Mouse (Mus musculus) heart, adult 8-10 months (tissue): Measurements from ENCODE around the gene Lect2. TPM values are rescaled to one million over a fixed set of nuclear protein-coding genes. Genes with fewer than 3 reads are reported as not detected.

ENCODE experiments used
- DNase-seq: peaks from one replicate; pipeline ENCODE4 v3.0.0; 2022; ENCODE audit warnings: low spot score
- total RNA-seq, 4 experiments: library from RNA; stranded (reverse); gene quantifications; 2 replicates each; pipeline ENCODE4 v1.2.4; 2022

The Lect2 gene
- total RNA-seq, 4 experiments from 2014 or later: not detected

DNA sequence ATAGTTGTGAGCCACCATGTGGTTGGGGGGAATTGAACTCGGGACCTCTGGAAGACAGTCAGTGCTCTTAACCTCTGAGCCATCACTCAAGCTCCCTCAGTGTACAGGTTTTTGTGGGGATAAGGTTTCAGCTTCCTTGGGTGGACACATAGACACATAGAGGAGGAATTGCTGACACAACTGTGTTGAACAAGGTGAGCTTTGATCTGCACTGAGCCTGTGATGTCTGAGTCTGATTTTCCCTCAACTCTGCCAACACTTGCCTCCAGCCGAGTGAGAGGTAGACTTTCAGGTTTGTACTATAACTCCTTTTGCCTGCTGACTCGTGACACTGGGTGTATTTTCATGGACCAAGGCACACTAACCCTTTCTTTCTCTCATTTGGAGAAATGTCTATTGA lies 8.4 kb upstream of the Lect2 start:
- no peak for DNase-seq

- peak; percentile 72 for DNase-seq
These were observed 7.7 kb upstream of the Lect2 start for GRCm38 (mm10) chr13:56555957-56556356.

DNA sequence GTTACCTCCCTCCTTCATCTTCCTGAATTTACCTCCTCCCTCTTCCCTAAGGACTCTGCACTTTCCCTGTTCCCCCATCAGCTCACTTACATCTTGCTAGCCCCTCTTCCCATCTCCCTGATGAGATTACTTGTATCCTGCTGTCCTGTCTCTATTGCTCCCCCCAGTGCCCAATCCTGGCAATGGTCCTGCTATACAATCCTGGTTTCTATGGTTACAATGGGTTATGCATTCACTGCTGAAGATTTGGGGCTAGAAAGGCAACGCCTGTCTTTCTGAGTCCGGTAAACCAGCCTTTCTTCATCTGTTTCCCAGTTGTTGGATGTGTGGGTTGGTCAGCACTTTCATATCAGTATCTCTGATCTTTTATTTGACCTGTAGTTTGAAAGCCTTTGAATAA lies 6.1 kb upstream of the Lect2 start:
- DNase-seq: no peak

- DNase-seq: no peak
These were observed 5.6 kb upstream of the Lect2 start for GRCm38 (mm10) chr13:56553923-56554322.

DNA sequence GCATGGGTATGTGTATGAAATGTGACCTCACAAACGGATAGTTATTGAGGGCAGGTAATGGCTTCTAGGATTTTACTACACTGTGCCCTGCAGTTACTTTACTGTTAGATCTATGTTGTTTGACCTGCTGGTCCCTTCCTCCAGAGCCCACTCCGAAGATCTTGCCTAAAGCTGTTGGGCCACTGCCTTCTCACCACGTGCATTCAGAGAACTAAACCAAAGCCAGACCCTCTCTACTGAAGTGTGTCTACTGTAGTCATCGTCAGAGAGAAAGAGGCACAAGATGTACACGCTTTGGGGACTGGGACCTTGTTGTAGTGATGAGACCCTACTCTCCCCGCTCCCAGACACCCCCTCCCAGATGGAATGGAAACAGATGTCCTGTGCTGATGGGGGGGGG lies 3.4 kb upstream of the Lect2 start:
- no peak for DNase-seq

- DNase-seq: peak; percentile 40
These were observed 2.3 kb upstream of the Lect2 start for GRCm38 (mm10) chr13:56550574-56550973.

DNA sequence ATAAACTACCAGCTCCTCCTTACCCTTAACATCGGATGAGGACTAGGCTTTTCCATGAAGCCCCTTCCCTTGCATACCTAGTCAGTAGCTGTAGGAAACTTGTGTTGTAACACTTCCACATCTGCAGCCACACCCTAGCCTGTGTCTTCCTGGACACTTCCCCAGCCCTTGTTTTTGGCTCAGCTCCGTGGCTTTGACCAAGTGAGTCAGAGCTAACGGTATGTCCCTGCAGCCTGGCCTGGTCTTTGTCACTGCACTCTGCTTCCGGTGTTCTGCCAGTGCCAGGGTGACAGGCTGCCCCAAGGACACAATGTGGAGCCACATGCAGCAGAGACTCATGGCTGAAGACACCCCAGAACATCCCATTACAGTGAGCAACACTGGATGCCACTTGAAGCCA lies 1.1 kb upstream of the Lect2 start:
- DNase-seq: peak; percentile 68

- DNase-seq: no peak
These were observed 3.3 kb downstream of the Lect2 start for GRCm38 (mm10) chr13:56544956-56545355.

DNA sequence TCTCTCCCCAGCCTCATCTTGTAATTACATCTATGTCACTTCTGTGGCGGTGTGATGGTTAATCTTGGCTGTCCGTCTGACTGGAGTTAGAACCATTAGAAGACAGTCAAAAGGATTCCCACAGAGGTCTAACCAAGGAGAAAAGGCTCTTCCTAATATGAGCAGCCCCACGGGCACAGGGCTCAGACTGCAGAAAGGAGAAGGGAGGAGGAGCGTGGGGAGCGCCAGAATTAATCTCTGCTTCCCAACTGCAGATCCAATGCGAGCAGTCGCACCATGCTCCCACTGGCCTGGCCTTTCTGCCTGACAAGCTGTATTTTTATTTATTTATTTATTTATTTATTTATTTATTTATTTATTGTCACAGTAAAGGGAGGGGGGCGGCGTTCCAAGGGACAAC lies 4.5 kb downstream of the Lect2 start:
- DNase-seq: no peak

GRCm38 (mm10) chr13:56539846-56540245 lies 8.5 kb downstream of the Lect2 start:
- no peak for DNase-seq

GRCm38 (mm10) chr13:56537026-56537425 lies 11.3 kb downstream of the Lect2 start:
- DNase-seq: no peak

- DNase-seq: no peak
These were observed 12.7 kb downstream of the Lect2 start for GRCm38 (mm10) chr13:56535570-56535969.

GRCm38 (mm10) chr13:56534931-56535330 lies 13.4 kb downstream of the Lect2 start:
- DNase-seq: no peak

DNA sequence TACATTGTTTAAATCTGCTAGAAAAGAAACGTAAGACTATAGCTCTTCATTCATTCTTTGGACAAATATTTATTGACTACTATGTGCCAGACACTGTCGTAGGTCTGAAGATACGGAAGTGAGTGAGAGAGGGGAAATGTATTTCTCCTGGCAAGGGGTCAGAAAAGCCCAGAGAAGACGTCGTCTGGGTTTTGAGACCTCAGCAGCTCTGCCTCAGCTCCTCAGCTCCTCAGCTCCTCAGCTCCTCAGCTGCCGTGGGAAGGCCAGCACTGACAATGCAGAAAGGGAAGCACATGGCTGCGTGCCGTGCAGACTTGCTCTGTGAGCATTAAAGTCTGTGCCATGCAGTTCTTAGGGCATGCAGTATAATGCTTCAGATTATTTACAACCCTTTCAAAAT lies 18.6 kb downstream of the Lect2 start:
- DNase-seq: no peak

- DNase-seq: no peak
These were observed 19.3 kb downstream of the Lect2 start for GRCm38 (mm10) chr13:56529031-56529430.

DNA sequence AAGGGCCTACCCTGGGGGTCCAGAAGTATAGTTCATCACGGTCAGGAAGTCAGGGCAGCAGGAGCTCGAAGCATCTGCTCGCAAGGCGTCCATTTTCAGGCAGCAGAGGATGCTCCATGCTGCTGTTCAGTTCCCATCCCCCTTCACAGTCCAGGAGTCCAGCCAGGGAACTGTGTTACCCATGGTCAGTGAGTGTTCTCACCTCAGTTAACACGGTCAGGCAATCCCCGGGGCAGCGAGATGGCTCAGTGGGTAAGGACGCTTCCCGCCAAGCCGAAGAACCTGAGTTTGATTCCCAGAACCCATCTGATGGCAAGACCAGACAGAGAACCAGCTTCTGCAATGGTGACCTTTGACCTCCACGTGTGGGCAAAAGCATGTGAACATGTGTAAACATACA lies 20.0 kb downstream of the Lect2 start:
- no peak for DNase-seq

- no peak for DNase-seq
These were observed 20.5 kb downstream of the Lect2 start for GRCm38 (mm10) chr13:56527846-56528245.

DNA sequence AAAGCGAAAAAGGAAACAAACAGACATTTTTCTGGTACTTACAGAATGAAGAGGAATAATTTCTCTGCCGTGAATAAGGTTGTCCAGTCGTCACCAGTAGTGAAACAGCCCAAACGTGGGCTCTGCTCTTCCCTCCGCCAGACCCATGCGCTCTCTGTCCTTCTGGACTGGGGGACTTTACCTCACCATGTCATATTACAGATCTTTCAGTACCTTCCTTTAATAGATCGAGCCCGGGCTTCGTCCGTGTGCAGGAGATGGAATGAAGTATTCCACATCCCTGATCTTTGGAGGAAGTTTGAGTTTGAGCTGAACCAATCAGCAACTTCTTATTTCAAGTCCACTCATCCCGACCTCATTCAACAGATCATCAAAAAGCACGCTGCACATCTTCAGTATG lies 21.4 kb downstream of the Lect2 start:
- DNase-seq: no peak

DNA sequence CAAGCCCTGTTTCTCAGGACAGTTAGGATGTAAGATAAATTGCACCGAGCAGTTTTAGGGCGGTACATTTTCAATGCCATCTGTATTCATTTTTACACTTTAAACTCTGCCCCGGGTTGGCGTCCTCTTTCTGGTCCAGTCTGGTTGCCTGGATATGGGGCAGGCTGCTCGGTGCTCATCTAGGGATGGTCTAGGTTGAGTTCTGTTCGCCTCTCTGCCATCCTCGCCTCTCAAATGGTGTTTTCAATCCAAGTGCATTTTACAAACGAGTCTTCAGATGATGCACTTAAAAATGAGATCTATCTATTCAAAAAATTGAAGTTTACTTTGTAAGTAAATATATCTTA lies 25.5 kb downstream of the Lect2 start:
- DNase-seq: no peak

GRCm38 (mm10) chr13:56522081-56522820 lies 26.1 kb downstream of the Lect2 start, which contains the start of gene Fbxl21:
Gene Fbxl21 (plus strand): TSS chr13:56522472.
- DNase-seq: peak; percentile 85

DNA sequence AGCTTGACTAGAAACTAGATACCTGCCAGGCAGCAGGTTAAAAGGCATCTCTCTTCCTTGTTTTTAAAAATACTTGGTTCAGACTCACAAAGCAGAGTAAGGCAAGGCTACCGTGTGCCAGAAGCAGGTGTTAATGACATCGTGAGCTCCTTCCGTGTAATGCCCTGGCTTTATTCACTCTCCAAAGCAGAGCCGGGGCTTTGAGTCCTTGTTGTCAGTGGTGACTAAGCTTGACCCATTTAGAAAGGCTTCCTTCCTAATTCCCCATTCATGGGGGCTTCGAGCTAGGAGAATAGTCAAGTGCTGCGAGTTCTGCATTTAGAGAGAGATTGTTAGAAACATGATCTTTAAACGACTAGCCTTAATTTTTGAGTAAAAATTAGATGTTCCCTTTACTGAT lies 31.5 kb downstream of the Lect2 start:
- DNase-seq: no peak

- DNase-seq: no peak
These were observed 32.0 kb downstream of the Lect2 start for GRCm38 (mm10) chr13:56516311-56516710.

- no peak for DNase-seq
These were observed 34.7 kb downstream of the Lect2 start for GRCm38 (mm10) chr13:56513595-56513994.

DNA sequence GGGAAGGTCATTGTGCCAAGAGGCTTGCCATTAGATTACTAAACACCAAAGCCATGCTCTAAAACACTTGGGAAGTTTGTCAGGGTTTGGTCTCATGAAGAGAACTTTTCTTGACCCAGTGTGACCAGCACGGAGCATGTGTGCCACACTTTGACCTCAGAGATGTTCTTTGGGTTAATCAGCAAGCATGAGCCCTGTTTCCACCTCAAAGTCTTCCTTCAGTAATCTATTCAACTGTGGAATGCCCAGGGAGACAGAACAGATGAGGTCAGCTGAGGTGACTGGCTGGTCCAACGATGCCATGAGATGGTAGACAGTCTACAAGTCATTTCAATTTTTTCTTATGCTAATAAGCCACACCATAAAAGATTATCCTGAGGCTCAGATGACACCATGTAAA lies 38.5 kb downstream of the Lect2 start:
- DNase-seq: no peak
